Mouse (Mus musculus) kidney, adult 2 months (tissue): Measurements from ENCODE around the gene Krtap5-3.

Experiments
- CTCF ChIP-seq: fragments of 200-500 bp; conservative IDR thresholded peaks from 2 replicates; pipeline ENCODE4 v1.5.1; 2011; ENCODE audit warnings: low read depth, mild to moderate bottlenecking, control low read depth, low read length, moderate library complexity, mixed read lengths; ENCODE audit not compliant: insufficient read depth, insufficient read length
- POLR2A ChIP-seq: fragments of 200-500 bp; IDR thresholded peaks from one replicate; pipeline ENCODE4 v1.6.1; 2011; ENCODE audit warnings: low read depth, low read length, control low read depth

- TF ChIP-seq CTCF (no peak), POLR2A (no peak)
Measured at GRCm38 (mm10) chr7:142224518-142224917, 23.4 kb downstream of the Krtap5-3 start.
